Mouse (Mus musculus) intestine, embryonic 15.5 days (tissue): ENCODE measurements around the gene Hoxa9. TPM values are rescaled to one million over a fixed set of nuclear protein-coding genes. Genes with fewer than 3 reads are reported as not detected.

Source experiments
- ATAC-seq: fragments of 200-750 bp; cut with Nextera tagmentation; 2 replicates; pipeline ENCODE4 v1.8.0; 2017; ENCODE audit warnings: moderate TSS enrichment, moderate library complexity
- H3K27ac ChIP-seq: fragments of 300-500 bp; sonication (generic); 2 replicates; pipeline ENCODE4 v1.5.1; 2015; ENCODE audit warnings: mild to moderate bottlenecking, inconsistent platforms
- H3K27me3 ChIP-seq: fragments of 300-500 bp; sonication (generic); replicated peaks from 2 replicates; pipeline ENCODE4 v1.6.1; 2015; ENCODE audit warnings: inconsistent platforms
- H3K36me3 ChIP-seq: fragments of 300-500 bp; sonication (generic); 2 replicates; pipeline ENCODE4 v1.6.1; 2015; ENCODE audit warnings: inconsistent platforms
- H3K4me1 ChIP-seq: fragments of 300-500 bp; sonication (generic); replicated peaks from 2 replicates; pipeline ENCODE4 v1.6.1; 2015; ENCODE audit warnings: inconsistent platforms
- H3K4me2 ChIP-seq: fragments of 300-500 bp; sonication (generic); replicated peaks from 2 replicates; pipeline ENCODE4 v1.6.1; 2015; ENCODE audit warnings: mild to moderate bottlenecking, inconsistent platforms
- H3K4me3 ChIP-seq: fragments of 300-500 bp; sonication (generic); replicated peaks from 2 replicates; pipeline ENCODE4 v1.5.1; 2015; ENCODE audit warnings: inconsistent platforms
- H3K9ac ChIP-seq: fragments of 300-500 bp; sonication (generic); 2 replicates; pipeline ENCODE4 v1.6.1; 2015; ENCODE audit warnings: inconsistent platforms
- H3K9me3 ChIP-seq: fragments of 300-500 bp; sonication (generic); 2 replicates; pipeline ENCODE4 v1.6.1; 2016; ENCODE audit warnings: inconsistent platforms
- WGBS: fragments of 180-500 bp; shearing (Covaris S2); methylation state at CpG from one replicate; pipeline ENCODE4 v1.1.7; 2015; 5-methylcytosine and 5-hydroxymethylcytosine counted together
- polyA plus RNA-seq: library from polyadenylated mRNA; unstranded; fragments of >200 nt; fragmentation: Nextera tagmentation; extraction: Ambion mirVana; gene quantifications from 2 replicates; pipeline ENCODE4 v1.2.1, GENCODE M21; 2015

Gene Hoxa9
- polyA plus RNA-seq, 1 experiment from 2014 or later = 6.3 TPM

GRCm38 (mm10) chr6:52221993-52222685, 8.8 kb downstream of the Hoxa9 start:
- peak; percentile 46 for ATAC-seq
- peak overlapping the region; percentile 94 for H3K4me2 ChIP-seq
- WGBS = 10% methylated on average over 21 of the region's 21 CpGs
- H3K9ac ChIP-seq = no peak overlapping the region
- H3K4me3 ChIP-seq = peak overlapping the region; percentile 55
- H3K27me3 ChIP-seq = peaks cover 94% of the 10 kb centered on the region
- no peaks in the 10 kb centered on the region for H3K36me3 ChIP-seq
- H3K4me1 ChIP-seq = peaks cover 11% of the 10 kb centered on the region; the same call in 1 of the 2 replicates
- no peaks in the 10 kb centered on the region for H3K9me3 ChIP-seq
- H3K27ac ChIP-seq = peak overlapping the region; percentile 72

DNA sequence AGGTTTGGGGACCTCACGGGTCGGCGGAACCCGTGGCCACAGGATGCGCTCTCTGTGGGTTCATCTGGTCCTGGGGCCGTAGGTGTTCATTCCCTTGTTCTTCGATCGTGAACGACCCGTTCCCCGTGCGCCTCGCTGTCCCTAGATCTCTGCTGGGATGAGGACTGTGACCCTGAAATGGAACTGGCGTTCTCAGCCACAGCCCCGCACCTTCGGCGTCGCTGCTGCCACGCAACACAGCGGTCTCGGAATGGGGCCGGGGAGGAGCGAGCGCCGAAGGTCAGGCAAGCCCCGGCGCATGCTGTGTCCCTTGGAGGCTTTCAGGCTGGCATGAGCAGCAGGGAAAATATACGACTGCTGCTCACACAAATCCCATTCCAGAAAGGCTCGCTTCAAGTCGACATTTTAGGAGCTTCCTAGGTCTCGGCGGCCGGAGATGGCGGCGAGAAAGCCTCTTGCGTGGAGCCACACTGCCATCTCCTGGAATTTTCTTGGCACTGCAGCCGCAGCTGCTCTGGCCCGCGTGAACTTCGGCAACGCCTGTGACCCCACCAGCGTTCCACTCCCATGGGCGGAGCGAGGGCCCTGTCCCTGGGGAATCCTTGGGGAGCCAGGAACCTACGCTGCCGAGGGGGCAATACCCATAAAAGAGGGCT, 9.4 kb downstream of the Hoxa9 start, which contains the start of gene Hoxa7:
Gene Hoxa7, minus strand, starts transcription at position 518 of the 656 bp plus-strand sequence.
- Histone ChIP-seq H3K4me1 (peaks cover 17% of the 10 kb centered on the region), H3K27me3 (peaks cover 92% of the 10 kb centered on the region), H3K9me3 (no peaks in the 10 kb centered on the region), H3K36me3 (no peaks in the 10 kb centered on the region), H3K4me2 (peak within 1 kb of the TSS; percentile 94), H3K9ac (peak within 1 kb of the TSS; percentile 62), H3K4me3 (peak within 1 kb of the TSS; percentile 55), H3K27ac (peak within 1 kb of the TSS; percentile 77)
- 1% methylated on average over 46 of the region's 46 CpGs for WGBS
- peak; percentile 68 for ATAC-seq

DNA sequence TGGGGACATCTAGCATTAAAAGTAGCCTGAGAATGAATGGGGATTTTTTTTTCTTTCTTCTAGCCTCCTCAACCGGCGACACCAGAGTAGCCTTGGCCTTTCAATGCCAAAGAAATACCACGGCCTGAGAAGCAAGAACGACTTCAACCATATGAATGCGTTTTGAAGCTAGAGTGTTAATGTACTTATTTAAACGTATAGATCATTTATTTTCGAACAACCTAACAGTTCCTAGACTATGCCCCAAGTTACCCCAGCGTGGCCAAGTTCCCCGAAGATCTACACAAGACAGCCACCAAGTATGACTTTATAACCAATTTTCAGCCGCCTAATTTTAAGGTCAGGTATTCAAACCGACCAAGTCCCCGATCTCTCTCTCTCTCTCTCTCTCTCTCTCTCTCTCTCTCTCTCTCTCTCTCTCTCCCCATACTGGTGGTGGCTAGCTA, 10.0 kb downstream of the Hoxa9 start:
- no peak overlapping the region; the same call in 1 of the 2 replicates for H3K27ac ChIP-seq
- no peaks in the 10 kb centered on the region for H3K36me3 ChIP-seq
- 19% methylated on average over 12 of the region's 12 CpGs for WGBS
- peak overlapping the region; percentile 55 for H3K4me3 ChIP-seq
- H3K4me2 ChIP-seq = peak overlapping the region; percentile 94
- H3K9me3 ChIP-seq = no peaks in the 10 kb centered on the region
- H3K4me1 ChIP-seq = peaks cover 17% of the 10 kb centered on the region
- ATAC-seq = no peak
- peaks cover 92% of the 10 kb centered on the region for H3K27me3 ChIP-seq
- peak overlapping the region; percentile 62; the same call in 1 of the 2 replicates for H3K9ac ChIP-seq

DNA sequence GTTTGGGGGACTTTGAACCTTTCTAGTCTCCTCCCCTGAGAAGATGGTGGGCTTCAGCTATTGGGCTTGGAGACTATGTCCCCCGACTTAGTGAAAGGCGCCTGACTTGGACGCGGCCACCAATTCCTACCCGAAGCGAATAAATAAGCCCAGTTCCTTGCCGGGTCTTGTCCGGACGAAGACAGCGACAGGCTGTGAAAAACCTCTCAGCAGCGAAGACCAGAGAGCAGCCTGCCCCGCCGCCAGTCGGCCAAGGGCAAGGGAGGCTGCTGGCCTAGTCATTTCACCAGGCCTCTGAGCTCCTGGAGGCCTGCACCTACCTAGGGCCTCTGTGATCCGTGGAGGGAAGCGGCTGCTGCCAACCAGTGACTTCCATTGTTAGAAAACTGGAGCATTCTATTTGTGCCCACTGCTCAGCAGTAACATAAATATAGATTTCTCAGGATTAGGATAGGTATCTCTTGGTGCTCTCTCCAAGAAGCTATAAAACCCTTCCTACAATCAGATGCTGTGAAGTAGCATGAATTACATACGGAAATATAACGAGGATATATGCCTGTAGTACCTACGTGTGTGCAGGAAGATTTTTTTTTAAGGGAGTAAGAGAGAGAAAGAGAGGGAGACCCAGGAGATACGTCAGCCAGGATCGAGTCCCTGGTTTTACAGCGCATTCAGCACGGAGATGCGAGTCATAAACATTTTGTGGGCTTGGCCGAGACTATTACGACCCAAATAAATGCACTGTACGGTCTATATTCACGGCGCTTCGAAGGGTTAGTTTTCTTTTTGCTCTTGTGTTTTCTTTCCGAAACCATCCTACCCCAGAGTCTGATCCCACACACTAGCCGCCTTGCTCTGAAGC, 10.7 kb downstream of the Hoxa9 start:
- no peak overlapping the region for H3K9ac ChIP-seq
- H3K4me3 ChIP-seq = no peak overlapping the region
- ATAC-seq = no peak
- H3K36me3 ChIP-seq = no peaks in the 10 kb centered on the region
- H3K4me2 ChIP-seq = peak overlapping the region; percentile 94
- no peaks in the 10 kb centered on the region for H3K9me3 ChIP-seq
- WGBS = 37% methylated on average over 32 of the region's 32 CpGs
- peaks cover 91% of the 10 kb centered on the region for H3K27me3 ChIP-seq
- no peak overlapping the region for H3K27ac ChIP-seq
- H3K4me1 ChIP-seq = peaks cover 21% of the 10 kb centered on the region

GRCm38 (mm10) chr6:52219234-52219942, 11.5 kb downstream of the Hoxa9 start:
- H3K4me2 ChIP-seq = peak overlapping the region; percentile 22; the same call in 1 of the 2 replicates
- H3K4me1 ChIP-seq = peaks cover 18% of the 10 kb centered on the region
- no peaks in the 10 kb centered on the region for H3K36me3 ChIP-seq
- no peak overlapping the region for H3K9ac ChIP-seq
- ATAC-seq = no peak
- H3K9me3 ChIP-seq = no peaks in the 10 kb centered on the region
- peaks cover 91% of the 10 kb centered on the region for H3K27me3 ChIP-seq
- WGBS = 51% methylated on average over 9 of the region's 9 CpGs
- H3K4me3 ChIP-seq = no peak overlapping the region
- H3K27ac ChIP-seq = no peak overlapping the region

DNA sequence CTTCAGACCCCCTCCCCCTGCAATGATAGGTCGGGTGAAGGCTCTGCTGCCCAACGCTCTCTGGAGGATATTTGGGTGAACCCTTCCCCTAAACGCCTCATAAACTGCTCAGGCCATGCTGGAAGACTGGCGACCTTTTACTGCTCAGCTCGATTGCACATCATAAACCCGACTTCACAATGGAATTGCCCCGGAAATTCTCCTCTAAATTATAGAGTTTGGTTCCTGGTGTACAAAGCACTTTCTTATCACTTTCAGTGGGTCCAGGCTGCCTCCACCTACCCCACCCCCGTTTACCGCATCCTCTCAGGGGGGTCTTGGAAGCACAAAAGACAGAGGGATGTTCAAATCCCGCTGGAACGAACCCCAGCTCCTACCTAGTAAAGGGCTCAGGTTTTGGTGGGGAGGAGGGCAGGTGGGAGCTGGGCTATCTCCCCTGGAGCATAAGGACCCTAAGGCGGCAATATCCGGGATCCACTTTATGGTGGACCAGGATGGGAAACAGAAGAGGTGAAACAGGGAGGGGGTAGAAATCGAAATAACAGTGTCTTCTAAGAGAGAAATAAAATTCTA, 12.2 kb downstream of the Hoxa9 start:
- Histone ChIP-seq H3K36me3 (no peaks in the 10 kb centered on the region), H3K4me1 (peaks cover 18% of the 10 kb centered on the region), H3K4me2 (peak overlapping the region; percentile 77), H3K9ac (no peak overlapping the region), H3K9me3 (no peaks in the 10 kb centered on the region), H3K4me3 (peak overlapping the region; percentile 42; the same call in 1 of the 2 replicates), H3K27ac (no peak overlapping the region), H3K27me3 (peaks cover 89% of the 10 kb centered on the region)
- ATAC-seq = no peak
- WGBS = 40% methylated on average over 14 of the region's 14 CpGs

- peak overlapping the region; percentile 77 for H3K4me2 ChIP-seq
- peaks cover 85% of the 10 kb centered on the region for H3K27me3 ChIP-seq
- peaks cover 19% of the 10 kb centered on the region for H3K4me1 ChIP-seq
- no peak for ATAC-seq
- H3K4me3 ChIP-seq = peak overlapping the region; percentile 42
- WGBS = 16% methylated on average over 23 of the region's 23 CpGs
- no peaks in the 10 kb centered on the region for H3K36me3 ChIP-seq
- H3K9me3 ChIP-seq = no peaks in the 10 kb centered on the region
- peak overlapping the region; percentile 29 for H3K9ac ChIP-seq
- H3K27ac ChIP-seq = no peak overlapping the region; the same call in 1 of the 2 replicates
Measured at GRCm38 (mm10) chr6:52217895-52218642, 12.8 kb downstream of the Hoxa9 start.

DNA sequence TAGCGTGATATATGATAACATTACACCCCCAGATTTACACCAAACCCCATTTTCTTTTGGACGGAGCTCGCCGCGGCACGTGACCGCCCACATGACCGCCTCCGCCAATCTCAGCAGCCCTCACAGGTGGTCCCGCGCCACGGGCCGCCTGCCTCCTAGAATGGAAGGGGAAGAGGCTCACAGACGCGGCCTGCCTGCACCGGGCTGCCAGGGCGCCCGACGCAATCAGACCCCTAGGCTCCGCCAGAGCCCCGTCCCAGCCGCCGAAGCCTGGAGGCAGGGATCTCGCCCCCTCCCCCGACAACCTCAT, 13.5 kb downstream of the Hoxa9 start:
- Histone ChIP-seq H3K9me3 (no peaks in the 10 kb centered on the region), H3K9ac (peak overlapping the region; percentile 29; the same call in 1 of the 2 replicates), H3K27ac (peak overlapping the region; percentile 37; the same call in 1 of the 2 replicates), H3K27me3 (peaks cover 85% of the 10 kb centered on the region), H3K4me2 (peak overlapping the region; percentile 77), H3K4me3 (peak overlapping the region; percentile 42), H3K36me3 (no peaks in the 10 kb centered on the region), H3K4me1 (peaks cover 24% of the 10 kb centered on the region)
- under 1% methylated on average over 25 of the region's 25 CpGs for WGBS
- peak; percentile 55 for ATAC-seq

DNA sequence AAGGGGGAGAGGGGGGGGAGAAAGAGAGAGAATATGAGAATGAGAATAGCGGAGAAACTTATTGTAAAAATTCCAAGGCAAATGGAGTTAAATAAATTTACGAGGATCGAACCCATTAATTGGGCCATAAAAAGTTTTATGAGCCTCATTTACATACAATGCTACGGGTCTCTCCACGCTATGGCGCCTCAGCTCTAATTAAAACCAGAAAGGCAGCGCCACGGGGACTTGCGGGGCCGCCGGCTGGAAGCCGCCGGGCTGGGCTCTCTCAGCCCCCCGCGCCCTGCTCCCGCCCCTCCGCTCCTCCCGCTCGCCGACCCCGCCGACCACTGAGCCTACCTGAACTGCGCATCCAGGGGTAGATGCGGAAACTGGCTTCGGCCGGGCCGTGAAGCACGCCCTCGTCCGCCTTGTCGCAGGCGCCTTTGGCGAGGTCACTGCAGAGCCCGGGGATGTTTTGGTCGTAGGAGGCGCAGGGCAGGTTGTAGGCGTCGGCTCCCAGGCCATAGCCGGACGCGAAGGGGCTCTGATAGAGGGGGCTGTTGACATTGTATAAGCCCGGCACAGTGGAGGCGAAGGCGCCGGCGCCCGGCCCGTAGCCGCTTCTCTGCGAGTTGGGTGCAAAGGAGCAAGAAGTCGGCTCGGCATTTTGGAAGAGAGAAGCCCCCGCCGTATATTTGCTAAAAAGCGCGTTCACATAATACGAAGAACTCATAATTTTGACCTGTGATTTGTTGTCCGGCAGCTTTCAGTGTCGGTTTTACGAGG, 14.0 kb downstream of the Hoxa9 start:
- Histone ChIP-seq H3K9ac (peak overlapping the region; percentile 51), H3K4me1 (peaks cover 22% of the 10 kb centered on the region), H3K9me3 (no peaks in the 10 kb centered on the region), H3K27ac (peak overlapping the region; percentile 37; the same call in 1 of the 2 replicates), H3K4me2 (peak overlapping the region; percentile 77), H3K36me3 (no peaks in the 10 kb centered on the region), H3K4me3 (peak overlapping the region; percentile 42), H3K27me3 (peaks cover 82% of the 10 kb centered on the region)
- ATAC-seq = no peak
- 1% methylated on average over 60 of the region's 60 CpGs for WGBS

DNA sequence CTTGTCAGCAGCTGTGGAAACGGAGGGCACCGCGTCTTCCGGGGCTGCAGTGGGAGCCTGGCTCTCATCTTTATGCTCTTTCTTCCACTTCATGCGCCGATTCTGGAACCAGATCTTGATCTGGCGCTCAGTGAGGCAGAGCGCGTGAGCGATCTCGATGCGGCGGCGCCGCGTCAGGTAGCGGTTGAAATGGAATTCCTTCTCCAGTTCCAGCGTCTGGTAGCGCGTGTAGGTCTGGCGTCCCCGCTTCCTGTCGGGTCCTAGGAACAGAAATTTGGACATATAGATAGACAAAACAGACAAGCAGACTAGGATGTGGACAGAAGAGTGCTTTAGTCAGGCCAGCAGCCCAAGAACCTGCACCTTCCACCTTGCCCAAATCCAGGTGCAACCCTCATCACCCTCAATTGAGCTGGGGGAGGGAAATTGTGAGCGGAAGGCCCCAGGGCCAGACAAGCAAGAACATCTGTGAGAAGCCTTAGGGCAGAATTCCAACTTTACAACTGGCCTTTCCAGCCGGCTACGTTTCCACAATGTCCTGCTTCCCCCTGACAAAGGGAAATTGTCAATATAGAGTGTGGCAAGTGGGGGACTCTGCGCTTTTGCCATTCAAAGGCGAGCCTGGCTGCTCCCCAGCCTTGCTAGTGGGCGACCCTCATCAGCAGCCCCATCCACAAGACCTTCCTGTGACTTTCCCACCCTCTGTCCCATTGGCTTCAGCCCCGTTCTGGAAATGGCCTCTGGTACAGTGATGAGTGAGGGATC, 14.9 kb downstream of the Hoxa9 start:
- Histone ChIP-seq H3K27me3 (peaks cover 83% of the 10 kb centered on the region), H3K4me1 (peaks cover 26% of the 10 kb centered on the region), H3K4me2 (peak overlapping the region; percentile 77), H3K27ac (no peak overlapping the region), H3K9ac (peak overlapping the region; percentile 22), H3K36me3 (no peaks in the 10 kb centered on the region), H3K4me3 (peak overlapping the region; percentile 42), H3K9me3 (no peaks in the 10 kb centered on the region)
- WGBS = 11% methylated on average over 30 of the region's 30 CpGs
- ATAC-seq = no peak
